Mouse (Mus musculus): ENCODE data around the gene Adck2. TPM values are rescaled to one million over a fixed set of nuclear protein-coding genes. Genes with fewer than 3 reads are reported as not detected.

Gene Adck2
- polyA plus RNA-seq, 1 experiment = 33.2 TPM

- H3K4me3 ChIP-seq (replicated peaks; ENCODE audit: insufficient read depth, low read depth, low read length) = no peak overlapping the region
- 65% methylated on average over 7 of the region's 7 CpGs for WGBS
- no peak for DNase-seq
- H3K27me3 ChIP-seq (ENCODE audit: control insufficient read depth, insufficient read depth, low read length) = no peaks in the 10 kb centered on the region
- TF ChIP-seq CTCF (IDR thresholded peaks at IDR 0.05; ENCODE audit: borderline replicate concordance, insufficient read depth, low read depth, low read length) (no peak), POLR2A (IDR thresholded peaks at IDR 0.05; ENCODE audit: borderline replicate concordance, insufficient read depth, low read length) (no peak)
- no peaks in the 10 kb centered on the region for H3K4me1 ChIP-seq (ENCODE audit: control insufficient read depth, insufficient read depth, low read length)
- no peak overlapping the region for H3K27ac ChIP-seq (ENCODE audit: insufficient read depth, low read length)
Observed at GRCm38 (mm10) chr6:39581087-39581784, 7.6 kb downstream of the Adck2 start.

- Histone ChIP-seq H3K27ac (ENCODE audit: insufficient read depth, low read length) (no peak within 1 kb of the TSS), H3K4me3 (replicated peaks; ENCODE audit: insufficient read depth, low read depth, low read length) (no peak within 1 kb of the TSS), H3K27me3 (ENCODE audit: control insufficient read depth, insufficient read depth, low read length) (no peaks in the 10 kb centered on the region), H3K4me1 (ENCODE audit: control insufficient read depth, insufficient read depth, low read length) (no peaks in the 10 kb centered on the region)
- WGBS = 94% methylated on average over 6 of the region's 6 CpGs
- TF ChIP-seq CTCF (IDR thresholded peaks at IDR 0.05; ENCODE audit: borderline replicate concordance, insufficient read depth, low read depth, low read length) = no peak
- TF ChIP-seq POLR2A (IDR thresholded peaks at IDR 0.05; ENCODE audit: borderline replicate concordance, insufficient read depth, low read length) = no peak
- no peak for DNase-seq
Observed at GRCm38 (mm10) chr6:39585517-39585916, 11.8 kb downstream of the Adck2 start, which contains the start of gene Gm42420. Gene Gm42420, plus strand, starts transcription at chr6:39585753.

- DNase-seq = no peak
- 91% methylated on average over 4 of the region's 4 CpGs for WGBS
- H3K27me3 ChIP-seq (ENCODE audit: control insufficient read depth, insufficient read depth, low read length) = no peaks in the 10 kb centered on the region
- peak overlapping the region; percentile 17 for H3K4me3 ChIP-seq (replicated peaks; ENCODE audit: insufficient read depth, low read depth, low read length)
- H3K4me1 ChIP-seq (ENCODE audit: control insufficient read depth, insufficient read depth, low read length) = peaks cover 7% of the 10 kb centered on the region
- H3K27ac ChIP-seq (ENCODE audit: insufficient read depth, low read length) = no peak overlapping the region
- TF ChIP-seq POLR2A (IDR thresholded peaks at IDR 0.05; ENCODE audit: borderline replicate concordance, insufficient read depth, low read length) (no peak), CTCF (IDR thresholded peaks at IDR 0.05; ENCODE audit: borderline replicate concordance, insufficient read depth, low read depth, low read length) (no peak)
Observed at GRCm38 (mm10) chr6:39591481-39591880, 17.8 kb downstream of the Adck2 start.

- Histone ChIP-seq H3K4me1 (ENCODE audit: control insufficient read depth, insufficient read depth, low read length) (peaks cover 9% of the 10 kb centered on the region), H3K27me3 (ENCODE audit: control insufficient read depth, insufficient read depth, low read length) (no peaks in the 10 kb centered on the region), H3K4me3 (replicated peaks; ENCODE audit: insufficient read depth, low read depth, low read length) (peak within 1 kb of the TSS; percentile 82), H3K27ac (ENCODE audit: insufficient read depth, low read length) (peak within 1 kb of the TSS; percentile 98)
- peak; percentile 96 to 98 for DNase-seq
- WGBS = under 1% methylated on average over 56 of the region's 56 CpGs
- TF ChIP-seq POLR2A (IDR thresholded peaks at IDR 0.05; ENCODE audit: borderline replicate concordance, insufficient read depth, low read length) = peak; percentile 85; the same call in 1 of the 2 replicates
- no peak for TF ChIP-seq CTCF (IDR thresholded peaks at IDR 0.05; ENCODE audit: borderline replicate concordance, insufficient read depth, low read depth, low read length)
Observed at GRCm38 (mm10) chr6:39592401-39593214, 18.9 kb downstream of the Adck2 start, which contains the start of gene Ndufb2. Gene Ndufb2, plus strand, starts transcription at chr6:39592574.

DNA sequence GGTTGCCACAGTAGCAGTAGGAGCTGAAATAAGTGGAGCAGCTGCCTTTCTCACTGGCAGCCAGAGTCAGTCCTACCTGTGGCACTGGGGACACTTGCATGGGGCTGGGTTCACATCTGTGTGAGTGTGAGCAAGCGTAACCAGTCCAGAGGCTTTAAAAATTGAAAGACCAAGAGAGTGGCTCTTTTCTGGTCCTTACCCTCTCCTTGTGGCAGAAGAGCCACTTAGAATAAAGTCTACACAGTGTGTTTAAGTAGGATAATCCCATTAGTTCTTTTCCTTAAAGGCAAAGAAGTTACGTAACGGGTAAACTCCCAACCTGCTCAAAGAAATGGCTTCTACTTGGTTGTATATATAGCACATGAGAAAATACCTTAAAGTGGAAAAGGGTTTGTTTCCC is 27.2 kb downstream of the Adck2 start:
- 92% methylated on average over 3 of the region's 3 CpGs for WGBS
- Histone ChIP-seq H3K4me3 (replicated peaks; ENCODE audit: insufficient read depth, low read depth, low read length) (no peak overlapping the region), H3K4me1 (ENCODE audit: control insufficient read depth, insufficient read depth, low read length) (peaks cover 6% of the 10 kb centered on the region; the same call in 1 of the 2 replicates), H3K27ac (ENCODE audit: insufficient read depth, low read length) (no peak overlapping the region), H3K27me3 (ENCODE audit: control insufficient read depth, insufficient read depth, low read length) (no peaks in the 10 kb centered on the region)
- no peak for TF ChIP-seq CTCF (IDR thresholded peaks at IDR 0.05; ENCODE audit: borderline replicate concordance, insufficient read depth, low read depth, low read length)
- TF ChIP-seq POLR2A (IDR thresholded peaks at IDR 0.05; ENCODE audit: borderline replicate concordance, insufficient read depth, low read length) = no peak
- no peak for DNase-seq

GRCm38 (mm10) chr6:39601828-39602227 is 28.2 kb downstream of the Adck2 start:
- H3K4me3 ChIP-seq (replicated peaks; ENCODE audit: insufficient read depth, low read depth, low read length) = no peak overlapping the region
- no peak for DNase-seq
- WGBS = 52% methylated on average over 3 of the region's 3 CpGs
- TF ChIP-seq CTCF (IDR thresholded peaks at IDR 0.05; ENCODE audit: borderline replicate concordance, insufficient read depth, low read depth, low read length) (no peak), POLR2A (IDR thresholded peaks at IDR 0.05; ENCODE audit: borderline replicate concordance, insufficient read depth, low read length) (no peak)
- peaks cover 6% of the 10 kb centered on the region; the same call in 1 of the 2 replicates for H3K4me1 ChIP-seq (ENCODE audit: control insufficient read depth, insufficient read depth, low read length)
- no peaks in the 10 kb centered on the region for H3K27me3 ChIP-seq (ENCODE audit: control insufficient read depth, insufficient read depth, low read length)
- no peak overlapping the region for H3K27ac ChIP-seq (ENCODE audit: insufficient read depth, low read length)

- Histone ChIP-seq H3K27ac (ENCODE audit: insufficient read depth, low read length) (no peak overlapping the region), H3K4me1 (ENCODE audit: control insufficient read depth, insufficient read depth, low read length) (no peaks in the 10 kb centered on the region), H3K4me3 (replicated peaks; ENCODE audit: insufficient read depth, low read depth, low read length) (no peak overlapping the region), H3K27me3 (ENCODE audit: control insufficient read depth, insufficient read depth, low read length) (no peaks in the 10 kb centered on the region)
- DNase-seq = no peak
- WGBS = 84% methylated on average over 5 of the region's 5 CpGs
- TF ChIP-seq POLR2A (IDR thresholded peaks at IDR 0.05; ENCODE audit: borderline replicate concordance, insufficient read depth, low read length) (no peak), CTCF (IDR thresholded peaks at IDR 0.05; ENCODE audit: borderline replicate concordance, insufficient read depth, low read depth, low read length) (no peak)
Observed at GRCm38 (mm10) chr6:39604565-39604964, 30.9 kb downstream of the Adck2 start.
